Mouse (Mus musculus) MEL (cell line): ENCODE data around the gene Tpx2. TPM values are rescaled to one million over a fixed set of nuclear protein-coding genes. Genes with fewer than 3 reads are reported as not detected.

Experiments used
- DNase-seq: peaks from one replicate; pipeline ENCODE4 v3.0.0; 2011; ENCODE audit warnings: low read depth, low spot score
- H3K27ac ChIP-seq: 2 replicates; pipeline ENCODE4 v1.5.1; 2012; ENCODE audit warnings: low read depth, mild to moderate bottlenecking, control low read depth, low read length, moderate library complexity; ENCODE audit not compliant: control insufficient read depth
- H3K27me3 ChIP-seq, 2 experiments: fragments of 150-350 bp in 1 of 2; sonication (generic) in 1 of 2; 2 replicates each; pipeline ENCODE4 v1.6.1; 2012; ENCODE audit warnings: low read length in 2 of 2, mild to moderate bottlenecking in 2 of 2, improper control_type of control experiment in 1 of 2, moderate library complexity in 1 of 2; ENCODE audit not compliant: insufficient read depth in 2 of 2, control insufficient read depth in 1 of 2
- H3K36me3 ChIP-seq, 2 experiments: 2 replicates each; pipeline ENCODE4 v1.6.1; 2012 to 2014; ENCODE audit warnings: low read length in 2 of 2, improper control_type of control experiment in 1 of 2, inconsistent platforms in 1 of 2, mild to moderate bottlenecking in 1 of 2; ENCODE audit not compliant: insufficient read depth in 2 of 2, control insufficient read depth in 1 of 2
- H3K4me1 ChIP-seq, 2 experiments: fragments of 150-350 bp in 1 of 2; sonication (generic) in 1 of 2; 2 replicates each; pipeline ENCODE4 v1.6.1; 2012; ENCODE audit warnings: low read length in 2 of 2, improper control_type of control experiment in 1 of 2, mild to moderate bottlenecking in 1 of 2; ENCODE audit not compliant: insufficient read depth in 2 of 2, control insufficient read depth in 1 of 2
- H3K4me3 ChIP-seq, 2 experiments: fragments of 150-350 bp in 1 of 2; sonication (generic) in 1 of 2; 2 replicates each; pipeline ENCODE4 v1.5.1; 2012; ENCODE audit warnings: low read depth in 2 of 2, low read length in 2 of 2, mild to moderate bottlenecking in 2 of 2, moderate library complexity in 2 of 2, control low read depth in 1 of 2, improper control_type of control experiment in 1 of 2; ENCODE audit not compliant: control insufficient read depth in 1 of 2, insufficient read depth in 1 of 2
- H3K79me2 ChIP-seq: 2 replicates; pipeline ENCODE4 v1.6.1; 2012; ENCODE audit warnings: mild to moderate bottlenecking, low read length, moderate library complexity; ENCODE audit not compliant: control insufficient read depth, poor library complexity, insufficient read depth
- H3K9ac ChIP-seq: 2 replicates; pipeline ENCODE4 v1.6.1; 2012; ENCODE audit warnings: low read depth, mild to moderate bottlenecking, control low read depth, low read length, moderate library complexity; ENCODE audit not compliant: control insufficient read depth, poor library complexity, severe bottlenecking
- H3K9me3 ChIP-seq: fragments of 150-350 bp; sonication (generic); replicated peaks from 2 replicates; pipeline ENCODE4 v1.6.1; 2012; ENCODE audit warnings: mild to moderate bottlenecking, low read length, improper control_type of control experiment, moderate library complexity; ENCODE audit not compliant: insufficient read depth
- BHLHE40 ChIP-seq: IDR thresholded peaks from 2 replicates; pipeline ENCODE4 v1.6.1; 2012; ENCODE audit warnings: low read depth, mild to moderate bottlenecking, inconsistent platforms, low read length, improper control_type of control experiment, borderline replicate concordance
- E2F4 ChIP-seq: IDR thresholded peaks from 2 replicates; pipeline ENCODE4 v1.6.1; 2011; ENCODE audit warnings: low read depth, low read length, improper control_type of control experiment, borderline replicate concordance
- ELF1 ChIP-seq: IDR thresholded peaks from 2 replicates; pipeline ENCODE4 v1.6.1; 2014; ENCODE audit warnings: low read depth, mild to moderate bottlenecking, inconsistent platforms, low read length, improper control_type of control experiment, moderate library complexity
- EP300 ChIP-seq, 2 experiments: IDR thresholded peaks; 2 replicates each; pipeline ENCODE4 v1.6.1; 2011; ENCODE audit warnings: improper control_type of control experiment in 2 of 2, low read length in 2 of 2, low read depth in 1 of 2, mild to moderate bottlenecking in 1 of 2
- ETS1 ChIP-seq: IDR thresholded peaks from 2 replicates; pipeline ENCODE4 v1.6.1; 2012; ENCODE audit warnings: low read depth, mild to moderate bottlenecking, inconsistent platforms, low read length, improper control_type of control experiment, moderate library complexity
- GABPA ChIP-seq: IDR thresholded peaks from 2 replicates; pipeline ENCODE4 v1.6.1; 2012; ENCODE audit warnings: low read depth, mild to moderate bottlenecking, inconsistent platforms, low read length, improper control_type of control experiment, moderate library complexity
- GATA1 ChIP-seq: IDR thresholded peaks from 2 replicates; pipeline ENCODE4 v1.6.1; 2011; ENCODE audit warnings: low read depth, low read length, improper control_type of control experiment
- HCFC1 ChIP-seq: IDR thresholded peaks from 2 replicates; pipeline ENCODE4 v1.6.1; 2012; ENCODE audit warnings: low read depth, mild to moderate bottlenecking, inconsistent platforms, low read length, improper control_type of control experiment, moderate library complexity
- JUND ChIP-seq: IDR thresholded peaks from 2 replicates; pipeline ENCODE4 v1.6.1; 2011; ENCODE audit warnings: low read depth, mild to moderate bottlenecking, improper control_type of control experiment, low read length
- MAFK ChIP-seq: IDR thresholded peaks from 2 replicates; pipeline ENCODE4 v1.6.1; 2011; ENCODE audit warnings: low read depth, mild to moderate bottlenecking, low read length, improper control_type of control experiment, borderline replicate concordance
- MAZ ChIP-seq: IDR thresholded peaks from 2 replicates; pipeline ENCODE4 v1.6.1; 2012; ENCODE audit warnings: low read depth, mild to moderate bottlenecking, inconsistent platforms, low read length, improper control_type of control experiment
- MYB ChIP-seq: IDR thresholded peaks from 2 replicates; pipeline ENCODE4 v1.6.1; 2011; ENCODE audit warnings: mild to moderate bottlenecking, low read depth, low read length, improper control_type of control experiment
- NELFE ChIP-seq: IDR thresholded peaks from 2 replicates; pipeline ENCODE4 v1.6.1; 2011; ENCODE audit warnings: low read depth, low read length, improper control_type of control experiment
- POLR2A ChIP-seq, 2 experiments: IDR thresholded peaks; 2 replicates each; pipeline ENCODE4 v1.6.1; 2011 to 2012; ENCODE audit warnings: low read length in 2 of 2, mild to moderate bottlenecking in 2 of 2, control low read depth in 1 of 2, improper control_type of control experiment in 1 of 2, low read depth in 1 of 2, moderate library complexity in 1 of 2; ENCODE audit not compliant: control insufficient read depth in 1 of 2, insufficient read depth in 1 of 2, poor library complexity in 1 of 2
- RCOR1 ChIP-seq: IDR thresholded peaks from 2 replicates; pipeline ENCODE4 v1.6.1; 2012; ENCODE audit warnings: low read depth, mild to moderate bottlenecking, inconsistent platforms, low read length, improper control_type of control experiment
- SIN3A ChIP-seq: IDR thresholded peaks from 2 replicates; pipeline ENCODE4 v1.6.1; 2012; ENCODE audit warnings: low read length, improper control_type of control experiment, inconsistent platforms
- SMC3 ChIP-seq: IDR thresholded peaks from 2 replicates; pipeline ENCODE4 v1.6.1; 2011; ENCODE audit warnings: low read depth, low read length, improper control_type of control experiment
- TAL1 ChIP-seq: IDR thresholded peaks from 2 replicates; pipeline ENCODE4 v1.6.1; 2012; ENCODE audit warnings: mild to moderate bottlenecking, inconsistent platforms, low read length, moderate library complexity, mixed read lengths
- TBP ChIP-seq: IDR thresholded peaks from 2 replicates; pipeline ENCODE4 v1.8.0; 2011; ENCODE audit warnings: low read depth, low read length, improper control_type of control experiment
- TCF12 ChIP-seq: IDR thresholded peaks from 2 replicates; pipeline ENCODE4 v1.6.1; 2014; ENCODE audit warnings: low read depth, mild to moderate bottlenecking, inconsistent platforms, low read length, improper control_type of control experiment, moderate library complexity
- USF1 ChIP-seq: IDR thresholded peaks from 2 replicates; pipeline ENCODE4 v1.6.1; 2014; ENCODE audit warnings: low read depth, mild to moderate bottlenecking, inconsistent platforms, low read length, improper control_type of control experiment, moderate library complexity
- USF2 ChIP-seq, 2 experiments: IDR thresholded peaks; 2 replicates each; pipeline ENCODE4 v1.6.1; 2011 to 2012; ENCODE audit warnings: improper control_type of control experiment in 2 of 2, low read length in 2 of 2, borderline replicate concordance in 1 of 2, inconsistent platforms in 1 of 2, low read depth in 1 of 2, mild to moderate bottlenecking in 1 of 2; ENCODE audit not compliant: insufficient read depth in 1 of 2
- ZC3H11A ChIP-seq: IDR thresholded peaks from 2 replicates; pipeline ENCODE4 v1.6.1; 2012; ENCODE audit warnings: low read depth, mild to moderate bottlenecking, inconsistent platforms, low read length, improper control_type of control experiment
- ZNF384 ChIP-seq: IDR thresholded peaks from 2 replicates; pipeline ENCODE4 v1.6.1; 2012; ENCODE audit warnings: low read depth, mild to moderate bottlenecking, inconsistent platforms, low read length, improper control_type of control experiment
- polyA plus RNA-seq, 2 experiments: library from polyadenylated mRNA; stranded (reverse) in 1 of 2; unstranded in 1 of 2; fragments of >175 nt in 1 of 2; fragments of >200 nt in 1 of 2; gene quantifications; 2 replicates each; pipeline versions ENCODE4 v1.2.1 to v1.2.4; 2012; ENCODE audit warnings: low replicate concordance in 2 of 2, low read depth in 1 of 2; ENCODE audit not compliant: insufficient read length in 2 of 2, insufficient read depth in 1 of 2, missing spikeins in 1 of 2
- total RNA-seq: library from RNA; depleted of rRNA; stranded (reverse); fragments of 300-350 nt; gene quantifications from 2 replicates; pipeline ENCODE4 v1.2.3, GENCODE M21; 2012

The Tpx2 gene
- total and polyA plus RNA-seq, 3 experiments, result 59.3 to 131 TPM; not detected in 1

- no peak overlapping the region for H3K4me3 ChIP-seq
These were observed 31.0 kb upstream of the Tpx2 start for GRCm38 (mm10) chr2:152816657-152817348.

GRCm38 (mm10) chr2:152817596-152818291 is 30.0 kb upstream of the Tpx2 start:
- no peak for TF ChIP-seq GABPA
- TF ChIP-seq TAL1, result peak; percentile 93
- TF ChIP-seq TBP, result no peak
- TF ChIP-seq TCF12, result peak; percentile 87
- TF ChIP-seq ELF1, result 0 out of 2 replicates have a peak, but pooled peaks have one; percentile 27
- TF ChIP-seq MAZ, result 0 out of 2 replicates have a peak, but pooled peaks have one; percentile 60
- no peak for TF ChIP-seq SMC3
- TF ChIP-seq JUND, result no peak
- TF ChIP-seq MYB, result no peak
- 0 out of 2 replicates have a peak, but pooled peaks have one; percentile 4 for TF ChIP-seq ZC3H11A
- peak; percentile 62; the same call in 1 of the 2 replicates for TF ChIP-seq BHLHE40
- peak; percentile 27; the same call in 1 of the 2 replicates for TF ChIP-seq SIN3A
- TF ChIP-seq GATA1, result peak; percentile 91
- peak; percentile 85 to 91 for TF ChIP-seq EP300 (IDR thresholded peaks at IDR 0.05; ENCODE audit: low read depth in 1 of 2, low read length in 2 of 2)
- TF ChIP-seq HCFC1, result 0 out of 2 replicates have a peak, but pooled peaks have one; percentile 12
- TF ChIP-seq RCOR1, result peak; percentile 89
- TF ChIP-seq MAFK, result 0 out of 2 replicates have a peak, but pooled peaks have one; percentile 26
- TF ChIP-seq ETS1, result peak; percentile 67; the same call in 1 of the 2 replicates
- H3K9me3 ChIP-seq, result no peaks in the 10 kb centered on the region
- H3K27me3 ChIP-seq, result no peaks in the 10 kb centered on the region
- H3K4me3 ChIP-seq, result no peak overlapping the region
- H3K9ac ChIP-seq, result no peak overlapping the region
- no peaks in the 10 kb centered on the region for H3K79me2 ChIP-seq
- peaks cover 19 to 53% of the 10 kb centered on the region in 2 experiments for H3K4me1 ChIP-seq
- H3K36me3 ChIP-seq, result peaks cover 0 to 43% of the 10 kb centered on the region in 2 experiments; a peak in 2 of 4 replicates
- peak overlapping the region; percentile 39 for H3K27ac ChIP-seq
- DNase-seq, result peak; percentile 87

More at GRCm38 (mm10) chr2:152816657-152817348, 31.0 kb upstream of the Tpx2 start:
- no peaks in the 10 kb centered on the region for H3K27me3 ChIP-seq
- DNase-seq, result no peak
- no peaks in the 10 kb centered on the region for H3K79me2 ChIP-seq
- TF ChIP-seq RCOR1, result no peak
- no peak for TF ChIP-seq E2F4
- TF ChIP-seq NELFE, result no peak
- no peak for TF ChIP-seq ELF1
- no peak for TF ChIP-seq JUND
- TF ChIP-seq POLR2A (IDR thresholded peaks at IDR 0.05; ENCODE audit: control insufficient read depth in 1 of 2, insufficient read depth in 1 of 2, low read depth in 1 of 2, low read length in 2 of 2, poor library complexity in 1 of 2), result no peak
- TF ChIP-seq SMC3, result no peak
- TF ChIP-seq USF2 (IDR thresholded peaks at IDR 0.05; ENCODE audit: borderline replicate concordance in 1 of 2, insufficient read depth in 1 of 2, low read depth in 1 of 2, low read length in 2 of 2), result no peak
- no peak for TF ChIP-seq ETS1
- no peak for TF ChIP-seq SIN3A
- no peak for TF ChIP-seq MAZ
- no peak for TF ChIP-seq ZNF384
- TF ChIP-seq USF1, result no peak
- peaks cover 0 to 43% of the 10 kb centered on the region in 2 experiments; a peak in 2 of 4 replicates for H3K36me3 ChIP-seq
- peak overlapping the region; percentile 28 for H3K27ac ChIP-seq
- H3K4me1 ChIP-seq, result peaks cover 19 to 53% of the 10 kb centered on the region in 2 experiments
- H3K9ac ChIP-seq, result no peak overlapping the region
- H3K9me3 ChIP-seq, result no peaks in the 10 kb centered on the region
